Mouse (Mus musculus) R1 (cell line): ENCODE results near the gene Tpi1.
"Not testable (repeated sequence)": the region's sequence is repeated elsewhere in the genome, so short reads cannot be mapped to it uniquely, and the experiment has no call there.

Experiments used
- DNase-seq: peaks from one replicate; pipeline ENCODE4 v3.0.0-alpha.2; 2018; ENCODE audit warnings: low read depth, low spot score

Gene Tpi1

DNA sequence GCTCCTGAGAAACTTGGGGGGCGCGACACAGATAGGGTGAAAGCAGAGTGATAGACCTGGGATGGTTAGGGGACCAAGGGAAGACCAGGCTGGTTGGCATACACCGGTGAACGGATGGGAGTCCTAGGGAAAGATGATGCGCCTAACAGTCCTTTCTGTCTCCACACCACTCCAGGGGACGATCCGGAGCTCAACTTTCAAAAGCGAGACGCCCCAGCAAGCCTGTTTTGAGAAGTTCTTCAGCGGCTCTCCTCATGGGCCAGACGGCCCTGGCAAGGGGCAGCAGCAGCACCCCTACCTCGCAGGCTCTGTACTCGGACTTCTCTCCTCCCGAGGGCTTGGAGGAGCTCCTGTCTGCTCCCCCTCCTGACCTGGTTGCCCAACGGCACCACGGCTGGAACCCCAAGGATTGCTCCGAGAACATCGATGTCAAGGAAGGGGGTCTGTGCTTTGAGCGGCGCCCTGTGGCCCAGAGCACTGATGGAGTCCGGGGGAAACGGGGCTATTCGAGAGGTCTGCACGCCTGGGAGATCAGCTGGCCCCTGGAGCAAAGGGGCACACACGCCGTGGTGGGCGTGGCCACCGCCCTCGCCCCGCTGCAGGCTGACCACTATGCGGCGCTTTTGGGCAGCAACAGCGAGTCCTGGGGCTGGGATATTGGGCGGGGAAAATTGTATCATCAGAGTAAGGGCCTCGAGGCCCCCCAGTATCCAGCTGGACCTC, 4.9 kb downstream of the Tpi1 start:
- peak; percentile 53 for DNase-seq

GRCm38 (mm10) chr6:124808358-124809012, 5.6 kb downstream of the Tpi1 start, which contains the start of gene Spsb2:
TSS of gene Spsb2 (plus strand) at chr6:124808661.
- DNase-seq: peak; percentile 72

GRCm38 (mm10) chr6:124807986-124808357, 6.1 kb downstream of the Tpi1 start:
- no peak for DNase-seq

DNA sequence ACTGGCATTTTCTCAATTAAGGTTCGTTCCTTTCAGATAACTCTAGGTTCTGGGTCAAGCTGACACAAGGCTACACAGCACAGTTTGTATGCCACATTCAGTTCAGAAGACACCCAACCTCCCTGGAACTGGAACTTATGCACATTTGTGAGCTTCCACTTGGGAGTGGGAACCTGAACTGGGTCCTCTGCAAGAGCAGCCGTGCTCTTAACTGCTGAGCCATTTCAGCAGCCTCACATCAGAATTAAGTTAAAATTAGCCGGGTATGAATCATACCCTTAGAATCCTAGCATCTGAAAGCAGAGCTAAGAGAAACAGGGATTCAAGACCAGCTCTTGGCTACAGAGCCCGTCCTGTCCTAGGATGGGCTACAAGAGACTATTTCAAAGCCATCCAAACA, 6.7 kb downstream of the Tpi1 start:
- DNase-seq: no peak

DNA sequence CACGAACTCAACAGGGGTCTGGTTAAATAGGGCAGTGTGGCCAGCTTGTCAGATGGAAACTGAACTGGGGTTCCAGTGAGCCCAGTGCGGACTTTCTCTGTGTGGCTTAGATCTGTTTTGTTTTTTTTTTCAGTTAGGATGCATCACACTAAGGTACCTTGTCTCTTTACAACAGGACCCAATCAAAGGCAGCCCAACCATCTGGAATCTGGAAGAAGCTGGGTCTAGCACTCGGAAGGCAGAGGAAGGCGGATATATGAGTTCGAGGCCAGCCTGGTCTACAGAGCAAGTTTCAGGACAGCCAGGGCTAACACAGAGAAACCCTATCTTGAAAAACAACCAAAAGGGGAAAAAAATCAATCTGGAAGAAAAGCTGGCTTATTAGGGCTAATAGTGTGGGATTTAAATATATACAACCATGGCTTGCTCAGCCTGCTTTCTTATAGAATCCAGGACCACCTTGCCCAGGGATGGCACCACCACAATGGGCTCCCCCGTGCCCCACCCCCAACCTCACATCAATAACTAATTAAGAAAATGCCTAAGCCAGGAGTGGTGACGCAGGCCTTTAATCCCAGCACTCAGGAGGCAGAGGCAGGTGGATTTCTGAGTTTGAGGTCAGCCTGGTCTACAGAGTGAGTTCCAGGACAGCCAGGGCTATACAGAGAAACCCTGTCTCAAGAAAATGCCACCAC, 7.5 kb downstream of the Tpi1 start:
- no peak for DNase-seq

GRCm38 (mm10) chr6:124805341-124806321, 8.5 kb downstream of the Tpi1 start:
- DNase-seq: peak; percentile 98

GRCm38 (mm10) chr6:124804341-124804740, 9.8 kb downstream of the Tpi1 start:
- no peak for DNase-seq

DNA sequence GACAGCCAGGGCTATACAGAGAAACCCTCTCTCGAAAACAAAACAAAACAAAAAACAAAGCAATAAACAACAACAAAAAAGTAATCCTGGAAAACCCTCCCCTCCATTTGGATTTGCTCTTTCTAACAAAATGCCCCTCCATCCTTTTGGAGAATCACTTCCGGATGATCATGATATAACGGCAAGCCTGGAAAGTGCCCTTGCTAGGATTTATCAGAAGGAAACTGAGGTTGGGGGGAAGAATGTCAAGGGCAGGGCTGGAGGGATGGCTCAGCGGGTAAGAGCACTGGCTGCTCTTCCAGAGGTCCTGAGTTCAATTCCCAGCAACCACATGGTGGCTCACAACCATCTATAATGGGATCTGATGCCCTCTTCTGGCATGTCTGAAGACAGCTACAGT, 10.4 kb downstream of the Tpi1 start:
- DNase-seq: not testable (repeated sequence)

GRCm38 (mm10) chr6:124803061-124803460, 11.0 kb downstream of the Tpi1 start:
- peak; percentile 65 for DNase-seq

- DNase-seq: peak; percentile 84
Observed at GRCm38 (mm10) chr6:124802400-124802799, 11.7 kb downstream of the Tpi1 start.

GRCm38 (mm10) chr6:124796200-124796599, 17.9 kb downstream of the Tpi1 start:
- no peak for DNase-seq

DNA sequence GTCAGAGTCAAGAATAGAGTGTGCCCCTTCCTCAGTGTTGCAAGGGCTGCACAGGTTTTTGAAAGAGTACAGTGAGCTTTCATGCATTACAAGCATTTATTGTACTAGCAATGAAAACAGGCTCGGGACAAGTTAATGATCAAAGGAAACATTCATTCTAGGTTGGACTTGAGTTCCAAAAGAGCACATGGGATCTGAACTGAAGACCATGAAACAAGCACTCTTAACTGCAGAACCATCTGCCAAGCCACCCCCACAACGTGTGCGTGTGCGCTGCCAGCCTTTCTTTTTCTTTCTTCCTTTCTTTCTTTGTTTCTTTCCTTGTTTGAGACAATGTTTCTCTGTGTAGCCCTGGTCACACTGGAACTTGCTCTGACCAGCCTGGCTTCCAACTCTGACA, 18.3 kb downstream of the Tpi1 start:
- no peak for DNase-seq

DNA sequence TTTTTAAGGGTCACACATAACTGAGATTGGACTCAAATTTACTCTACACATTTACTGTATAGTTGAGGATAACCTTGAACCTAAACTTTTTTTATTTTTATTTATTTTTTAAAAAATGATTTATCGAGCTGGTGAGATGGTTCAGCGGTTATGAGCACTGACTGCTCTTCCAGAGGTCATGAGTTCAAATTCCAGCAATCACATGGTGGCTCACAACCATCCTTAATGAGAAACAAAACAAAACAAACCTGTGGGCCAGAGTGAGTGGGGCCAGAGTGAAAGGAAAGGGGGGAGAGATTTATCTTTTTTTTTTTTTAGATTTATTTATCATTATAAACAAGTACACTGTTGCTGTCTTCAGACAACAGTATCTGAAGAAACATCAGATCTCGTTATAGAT, 22.2 kb downstream of the Tpi1 start:
- DNase-seq: no peak

DNA sequence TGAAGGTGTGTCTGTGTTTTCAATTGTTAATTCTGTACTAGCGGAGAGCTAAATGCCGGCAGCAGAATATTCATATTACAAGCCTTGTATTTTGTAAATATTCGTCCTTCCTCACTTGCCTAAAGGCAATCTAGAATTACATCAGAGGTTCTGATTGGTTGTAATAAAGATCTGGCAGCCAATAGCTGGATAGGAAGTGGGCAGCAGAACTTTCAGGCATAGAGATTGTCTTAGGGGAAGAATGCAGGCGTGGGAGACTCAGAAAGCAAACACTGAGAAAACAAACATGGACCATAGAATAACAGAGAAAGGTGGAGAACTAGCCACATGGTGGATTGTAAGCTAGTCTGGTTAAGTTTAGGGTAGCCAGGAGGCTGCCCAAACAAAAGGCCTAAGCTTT, 24.0 kb downstream of the Tpi1 start:
- DNase-seq: no peak

DNA sequence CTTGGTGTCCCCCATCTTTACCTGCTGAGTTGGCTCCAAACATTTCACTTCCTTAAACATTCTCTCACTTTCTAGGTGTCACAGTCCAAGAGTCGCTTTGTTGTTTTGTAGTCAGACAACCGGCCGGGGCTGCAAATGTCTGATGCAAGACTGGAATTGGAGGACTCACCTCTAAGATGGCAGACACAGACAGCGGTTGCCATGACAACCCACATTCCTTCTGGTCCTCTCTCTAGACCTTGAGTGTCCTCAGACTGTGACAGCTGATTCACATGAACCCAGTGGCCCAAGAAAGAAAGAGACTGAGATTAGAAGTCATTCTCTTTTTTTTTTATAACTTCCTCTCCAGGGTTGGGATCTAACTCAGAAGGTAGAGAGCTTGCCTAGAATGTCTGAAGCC, 24.6 kb downstream of the Tpi1 start:
- peak; percentile 84 for DNase-seq

- no peak for DNase-seq
Observed at GRCm38 (mm10) chr6:124787722-124788121, 26.4 kb downstream of the Tpi1 start.

- no peak for DNase-seq
Observed at GRCm38 (mm10) chr6:124786756-124787420, 27.2 kb downstream of the Tpi1 start.

DNA sequence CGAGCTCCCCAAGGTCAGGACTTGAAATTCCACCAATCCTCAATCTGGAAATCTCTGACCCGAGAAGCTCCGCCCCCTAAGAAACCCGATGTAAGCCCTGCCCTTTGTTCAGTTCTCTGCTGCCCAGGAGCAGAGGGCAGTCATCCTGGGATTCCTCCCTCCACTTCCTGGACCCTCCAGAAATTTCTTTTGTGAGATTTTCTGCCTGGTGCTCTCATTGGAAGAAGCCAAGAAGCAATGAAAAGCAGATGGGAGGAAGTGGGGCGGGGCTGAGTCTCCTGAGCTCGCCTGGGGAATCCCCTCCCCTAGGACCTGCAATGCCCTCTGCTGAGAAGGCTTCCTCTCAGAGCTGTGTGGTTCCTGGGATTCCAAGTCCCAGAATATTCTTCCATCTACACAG, 31.7 kb downstream of the Tpi1 start:
- peak; percentile 97 for DNase-seq

DNA sequence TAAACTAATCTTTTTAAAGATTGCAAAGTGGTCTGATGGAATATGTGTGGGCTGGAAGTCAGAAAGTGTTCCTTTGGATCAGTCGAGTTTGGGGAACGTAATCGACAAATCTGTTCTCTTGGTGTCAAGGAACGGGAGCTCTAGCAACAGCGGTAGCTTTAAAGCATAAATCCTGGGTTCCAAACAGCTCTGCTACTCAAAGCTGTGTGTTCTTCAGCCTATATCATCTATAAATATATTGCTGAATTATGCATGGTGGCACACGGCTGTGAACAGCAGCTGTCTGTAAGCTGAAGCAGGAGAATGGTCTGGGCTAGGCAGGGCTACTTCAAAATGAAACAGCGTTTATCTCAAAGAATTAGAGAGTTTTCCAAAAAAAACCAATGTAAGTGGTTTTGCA, 33.2 kb downstream of the Tpi1 start:
- DNase-seq: no peak

DNA sequence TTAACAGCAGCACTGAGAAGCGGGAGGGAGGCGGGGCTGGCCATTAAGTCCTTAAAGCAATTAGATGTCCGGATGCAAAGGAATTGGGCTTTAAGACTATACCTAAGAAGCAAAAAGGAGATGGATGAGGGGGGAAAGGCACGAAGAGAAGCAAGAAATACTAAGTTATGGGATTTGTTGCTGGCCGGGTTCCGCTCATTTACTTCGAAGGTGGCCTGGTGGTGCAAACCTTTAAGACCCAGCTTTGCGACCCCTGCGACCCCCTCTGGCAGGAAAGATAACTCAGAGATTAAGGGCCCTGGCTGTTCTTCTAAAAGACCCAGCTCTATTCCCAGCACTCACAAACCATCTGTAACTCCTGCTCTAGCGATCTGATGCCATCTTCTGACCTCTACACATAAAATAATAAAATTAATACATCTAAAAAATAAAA, 34.1 kb downstream of the Tpi1 start:
- DNase-seq: no peak
